In genomic region chr11:106007821-106008220, GRCm38 (mm10) we compare ENCODE assay signal across 7 mouse cellular contexts. TPM values are rescaled to one million over a fixed set of nuclear protein-coding genes. Genes with fewer than 3 reads are reported as not detected.
DNase-seq lines count a peak whose midpoint lies in the region; ATAC-seq lines count a peak whose summit lies in the region.

Gene Kcnh6, plus strand, starts transcription at chr11:106008124.

- no peak for ATAC-seq in embryonic facial prominence, embryonic 15.5 days (ENCODE audit: insufficient number of reproducible peaks, low FRiP score, low TSS enrichment, low read depth)

- 0 out of 2 replicates have a peak, but pooled peaks cover 4% of the 10 kb centered on the region for H3K27me3 ChIP-seq in embryonic facial prominence, embryonic 15.5 days

- peak within 1 kb of the TSS; percentile 66 for H3K4me2 ChIP-seq in embryonic facial prominence, embryonic 15.5 days (replicated peaks)

- no peaks in the 10 kb centered on the region for H3K36me3 ChIP-seq in embryonic facial prominence, embryonic 15.5 days

- WGBS in embryonic facial prominence, embryonic 15.5 days, result under 1% methylated on average over 25 of the region's 25 CpGs

- intact Hi-C loops in heart, postnatal 14 days (cut with DNase I), result no loop called here

- H3K27ac ChIP-seq in embryonic facial prominence, embryonic 15.5 days (replicated peaks), result no peak within 1 kb of the TSS

- peak; percentile 54 to 87 for DNase-seq in adrenal gland, adult (ENCODE audit: inconsistent age in 2 of 2, low spot score in 1 of 2)
- peak; percentile 82 to 87 for DNase-seq in heart, postnatal 14 days
- DNase-seq in kidney, postnatal 4 days, result peak; percentile 92
- peak; percentile 89 for DNase-seq in mesoderm, embryonic 11.5 days (ENCODE audit: low read depth, low spot score)
- DNase-seq in spleen, postnatal 36 days (ENCODE audit: low spot score in 2 of 2), result peak; percentile 38 to 50
- DNase-seq in frontal cortex, postnatal 10 days (ENCODE audit: low spot score in 2 of 2), result no peak

- H3K4me3 ChIP-seq in embryonic facial prominence, embryonic 15.5 days (replicated peaks), result peak within 1 kb of the TSS; percentile 34

- no peak within 1 kb of the TSS for H3K9ac ChIP-seq in embryonic facial prominence, embryonic 15.5 days

- no peaks in the 10 kb centered on the region for H3K9me3 ChIP-seq in embryonic facial prominence, embryonic 15.5 days (replicated peaks)

- H3K4me1 ChIP-seq in embryonic facial prominence, embryonic 15.5 days, result peaks cover 13% of the 10 kb centered on the region; the same call in 1 of the 2 replicates

RNA-seq across cellular contexts. Expression of gene Kcnh6, which starts in this region (rescaled TPM):
- polyA plus RNA-seq in embryonic facial prominence, embryonic 15.5 days (2015; fragmentation: Nextera tagmentation; extraction: Ambion mirVana), result 0.76 and 0.98 TPM in 2 replicates
- under 1 TPM; 0.07 to 0.14 TPM for total RNA-seq in heart, postnatal 14 days (2021)

Comparison
In these comparisons a context has a peak if more than half of its experiments do, and no peak if none do; other contexts are left out.
1. Peak in DNase-seq in heart, postnatal 14 days; RNA of the gene not detected or under 1 TPM.
2. DNase-seq: peak in adrenal gland, adult (2 of 2), kidney, postnatal 4 days (2 of 2), mesoderm, embryonic 11.5 days (single experiment) and spleen, postnatal 36 days (2 of 2); none in frontal cortex, postnatal 10 days (0 of 2).